Mouse (Mus musculus) CD4-positive naive resting alpha-beta T cell, adult 57 days (primary cell): ENCODE results near the gene Hba-x. TPM values are rescaled to one million over a fixed set of nuclear protein-coding genes. Genes with fewer than 3 reads are reported as not detected.

Experiments
- total RNA-seq: library from RNA; stranded (reverse); gene quantifications from one replicate; pipeline ENCODE4 v1.2.4, GENCODE M21; 2023

Gene Hba-x
- not detected for total RNA-seq

GRCm38 (mm10) chr11:32276347-32276746 is at the start of gene Hba-x:
Gene Hba-x, plus strand, starts transcription at chr11:32276400.

DNA sequence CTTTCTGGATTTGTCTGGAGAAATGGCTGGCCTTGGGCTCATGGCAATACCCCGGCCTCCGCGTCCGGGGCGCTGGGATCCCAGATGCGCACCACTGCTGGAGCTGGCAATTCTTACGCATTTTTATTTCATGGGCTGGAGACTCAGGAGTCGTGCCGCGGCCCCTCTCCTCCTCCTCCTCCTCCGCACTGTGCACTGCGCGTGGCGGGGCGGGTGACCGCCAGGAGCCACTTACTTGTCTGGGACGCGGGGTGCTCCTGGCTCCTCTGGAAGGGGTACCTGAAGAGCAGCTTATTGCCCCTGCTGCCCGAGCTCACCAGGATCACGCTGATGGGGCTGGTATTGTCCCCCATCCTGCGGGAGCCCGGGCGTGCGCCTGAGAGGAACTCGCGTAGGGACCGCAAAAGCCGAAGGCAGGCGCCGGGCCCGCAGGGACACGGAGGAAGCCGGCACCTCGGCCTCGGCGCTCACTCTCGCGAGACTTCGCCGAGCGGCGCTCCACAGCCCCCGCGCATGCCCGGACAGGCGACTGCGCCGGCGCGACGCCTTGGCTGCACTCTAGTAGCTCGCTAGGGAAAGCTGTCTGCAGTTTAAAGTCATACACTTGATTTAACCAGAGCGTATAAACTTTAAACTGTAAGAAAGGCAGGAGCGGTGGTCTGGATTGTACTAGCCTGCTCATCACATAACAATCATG is 8.9 kb upstream of the Hba-x start, which contains the start of gene Nprl3:
Nprl3 (minus strand) TSS at position 520 of the 697 bp plus-strand sequence.

GRCm38 (mm10) chr11:32283091-32283777 is 7.0 kb downstream of the Hba-x start, which contains the start of gene Hba-a1:
Gene Hba-a1, plus strand, starts transcription at chr11:32283511.

GRCm38 (mm10) chr11:32286695-32287492 is 10.7 kb downstream of the Hba-x start, which contains the start of gene Hbq1b:
Gene Hbq1b, plus strand, starts transcription at chr11:32286965.

DNA sequence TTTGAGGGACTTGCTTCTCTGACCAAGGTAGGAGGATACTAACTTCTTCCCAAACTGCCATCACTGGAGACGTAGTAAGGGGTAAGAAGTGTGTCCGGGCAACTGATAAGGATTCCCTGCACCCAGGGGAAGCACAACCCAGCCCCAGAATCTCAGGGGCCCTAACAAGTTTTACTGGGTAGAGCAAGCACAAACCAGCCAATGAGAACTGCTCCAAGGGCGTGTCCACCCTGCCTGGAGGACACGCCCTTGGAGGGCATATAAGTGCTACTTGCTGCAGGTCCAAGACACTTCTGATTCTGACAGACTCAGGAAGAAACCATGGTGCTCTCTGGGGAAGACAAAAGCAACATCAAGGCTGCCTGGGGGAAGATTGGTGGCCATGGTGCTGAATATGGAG is 20.0 kb downstream of the Hba-x start, which contains the start of gene Hba-a2:
Hba-a2 (plus strand) TSS at position 287 of the 400 bp plus-strand sequence.

GRCm38 (mm10) chr11:32299865-32300264 is 23.7 kb downstream of the Hba-x start, which contains the start of gene Hbq1a:
Gene Hbq1a, plus strand, starts transcription at chr11:32300069.

Other genes with a start within 250 kb of the Hba-x start
- gene Il9r, start 76.1 kb upstream of the Hba-x start, total RNA-seq = 2.7 TPM
- 11.6 TPM for gene Snrnp25, start 71.0 kb upstream of the Hba-x start, total RNA-seq
- gene Rhbdf1, start 54.1 kb upstream of the Hba-x start, total RNA-seq = 1.3 TPM
- 23.2 TPM for gene Mpg, start 49.9 kb upstream of the Hba-x start, total RNA-seq
- 62.0 TPM for gene Nprl3, start 8.7 kb upstream of the Hba-x start, total RNA-seq
- gene Hba-a1, start 7.1 kb downstream of the Hba-x start, total RNA-seq = 1,092 TPM
- gene Hbq1b, start 10.6 kb downstream of the Hba-x start, total RNA-seq = not detected
- 697 TPM for gene Hba-a2, start 20.1 kb downstream of the Hba-x start, total RNA-seq
- gene Hbq1a, start 23.7 kb downstream of the Hba-x start, total RNA-seq = not detected
- 0.09 TPM for gene Sh3pxd2b, start 71.4 kb downstream of the Hba-x start, total RNA-seq
- 4.3 TPM for gene Ubtd2, start 179.0 kb downstream of the Hba-x start, total RNA-seq